ENCODE assay signal across 19 mouse cellular contexts in genomic region chr5:110997692-110998091, GRCm38 (mm10).
DNase-seq lines count a peak whose midpoint lies in the region; ATAC-seq and TF ChIP-seq lines count a peak whose summit lies in the region.
"Had no signal": no experiment of that assay in that cellular context is flagged by ENCODE, and none has a peak within 500 bp of the region (broad histone marks: within the 10 kb centered on the region; RNA-seq: fewer than 3 reads in every experiment).

No protein-coding gene starts in this region.

- H3K9me3 ChIP-seq in forebrain, embryonic 15.5 days: no peaks in the 10 kb centered on the region
- H3K9me3 ChIP-seq: heart, embryonic 12.5 days; limb, embryonic 10.5 days; megakaryocyte, embryonic 14.5 days had no signal

- H3K4me3 ChIP-seq in left cerebral cortex, adult 2 months: peak overlapping the region; percentile 19; the same call in 1 of the 2 replicates
- H3K4me3 ChIP-seq in forebrain, embryonic 15.5 days: no peak overlapping the region
- H3K4me3 ChIP-seq: erythroblast, embryonic 14.5 days; heart, embryonic 12.5 days; limb, embryonic 10.5 days; megakaryocyte, embryonic 14.5 days had no signal

- no peak overlapping the region for H3K27ac ChIP-seq in left cerebral cortex, adult 2 months
- H3K27ac ChIP-seq in forebrain, embryonic 15.5 days (replicated peaks): peak overlapping the region; percentile 87
- H3K27ac ChIP-seq: layer of hippocampus, adult 2 months; limb, embryonic 10.5 days had no signal

- peaks cover 68% of the 10 kb centered on the region for H3K4me1 ChIP-seq in forebrain, embryonic 15.5 days

- DNase-seq in frontal cortex, postnatal 36 days (ENCODE audit: low spot score in 2 of 2): no peak
- no peak for DNase-seq in left cerebral cortex, adult 2 months (ENCODE audit: extremely low spot score in 1 of 2, low spot score in 2 of 2)
- no peak for DNase-seq in left cerebral cortex, postnatal 14 days (ENCODE audit: low spot score in 2 of 2)
- DNase-seq in adrenal gland, postnatal 10 days: no peak
- DNase-seq: kidney, adult 8-10 months; kidney, postnatal 14 days; liver, postnatal 0 days; lung, postnatal 10 days; right cerebral cortex, postnatal 4 days had no signal

- H3K9ac ChIP-seq in forebrain, embryonic 15.5 days (replicated peaks): peak overlapping the region; percentile 18; the same call in 1 of the 2 replicates
- H3K9ac ChIP-seq: heart, embryonic 12.5 days; liver, postnatal 0 days had no signal

- peak overlapping the region; percentile 24 for H3K4me2 ChIP-seq in forebrain, embryonic 15.5 days (replicated peaks)
- H3K4me2 ChIP-seq: heart, embryonic 12.5 days had no signal

- H3K27me3 ChIP-seq in forebrain, embryonic 15.5 days: no peaks in the 10 kb centered on the region
- H3K27me3 ChIP-seq: heart, embryonic 12.5 days had no signal

- 20% methylated on average over 7 of the region's 7 CpGs for WGBS in forebrain, embryonic 15.5 days

- no peak for TF ChIP-seq CTCF in left cerebral cortex, adult 2 months (IDR thresholded peaks at IDR 0.05)

- no peaks in the 10 kb centered on the region for H3K36me3 ChIP-seq in forebrain, embryonic 15.5 days
- H3K36me3 ChIP-seq: heart, embryonic 12.5 days; limb, embryonic 10.5 days had no signal

- peak; percentile 34; the same call in 1 of the 2 replicates for ATAC-seq in frontal cortex, adult (ENCODE audit: low TSS enrichment)
- peak; percentile 62; the same call in 1 of the 2 replicates for ATAC-seq in forebrain, embryonic 15.5 days (replicated peaks)
- ATAC-seq in megakaryocyte, adult 5-6 weeks (ENCODE audit: poor library complexity, severe bottlenecking): no peak
- ATAC-seq: inflammation-experienced regulatory T-cells, adult 6 months; liver, postnatal 0 days; midbrain, embryonic 16.5 days had no signal

- intact Hi-C loops in left cerebral cortex, adult 2 months (cut with DNase I): no loop called here
- intact Hi-C loops in left cerebral cortex, postnatal 14 days (cut with DNase I): no loop called here
